Mouse (Mus musculus) testis, adult 2 months (tissue): ENCODE measurements around the gene Vps18. TPM values are rescaled to one million over a fixed set of nuclear protein-coding genes. Genes with fewer than 3 reads are reported as not detected.
A peak's percentile ranks its signal among the peaks of the same experiment; 100 is the strongest.

Experiments
- H3K27ac ChIP-seq: fragments of 200-500 bp; 2 replicates; pipeline ENCODE4 v1.5.1; 2012; ENCODE audit warnings: low read depth, low read length; ENCODE audit not compliant: control insufficient read depth, insufficient read depth
- H3K27me3 ChIP-seq: fragments of 200-500 bp; 2 replicates; pipeline ENCODE4 v1.6.1; 2012; ENCODE audit warnings: mild to moderate bottlenecking, low read length, moderate library complexity; ENCODE audit not compliant: control insufficient read depth, insufficient read depth
- H3K36me3 ChIP-seq: fragments of 200-500 bp; 2 replicates; pipeline ENCODE4 v1.6.1; 2012; ENCODE audit warnings: mild to moderate bottlenecking, low read length; ENCODE audit not compliant: control insufficient read depth, insufficient read depth
- H3K4me1 ChIP-seq: fragments of 200-500 bp; 2 replicates; pipeline ENCODE4 v1.6.1; 2012; ENCODE audit warnings: low read length; ENCODE audit not compliant: control insufficient read depth, insufficient read depth
- H3K4me3 ChIP-seq: fragments of 200-500 bp; 2 replicates; pipeline ENCODE4 v1.5.1; 2012; ENCODE audit warnings: low read depth, mild to moderate bottlenecking, low read length, moderate library complexity, mixed read lengths; ENCODE audit not compliant: control insufficient read depth
- CTCF ChIP-seq: fragments of 200-500 bp; IDR thresholded peaks from 2 replicates; pipeline ENCODE4 v1.5.1; 2012; ENCODE audit warnings: low read depth, mild to moderate bottlenecking, inconsistent platforms, low read length, moderate library complexity; ENCODE audit not compliant: control insufficient read depth, insufficient read depth, insufficient replicate concordance
- POLR2A ChIP-seq: fragments of 200-500 bp; IDR thresholded peaks from 2 replicates; pipeline ENCODE4 v1.6.1; 2012; ENCODE audit warnings: low read depth, mild to moderate bottlenecking, inconsistent platforms, low read length, moderate library complexity; ENCODE audit not compliant: control insufficient read depth
- polyA plus RNA-seq: library from polyadenylated mRNA; depleted of rRNA; stranded (reverse); fragments of >200 nt; gene quantifications from 2 replicates; pipeline ENCODE4 v1.2.3, GENCODE M21; 2012; rRNA removed

The Vps18 gene
- polyA plus RNA-seq, 1 experiment, result 10.0 TPM

DNA sequence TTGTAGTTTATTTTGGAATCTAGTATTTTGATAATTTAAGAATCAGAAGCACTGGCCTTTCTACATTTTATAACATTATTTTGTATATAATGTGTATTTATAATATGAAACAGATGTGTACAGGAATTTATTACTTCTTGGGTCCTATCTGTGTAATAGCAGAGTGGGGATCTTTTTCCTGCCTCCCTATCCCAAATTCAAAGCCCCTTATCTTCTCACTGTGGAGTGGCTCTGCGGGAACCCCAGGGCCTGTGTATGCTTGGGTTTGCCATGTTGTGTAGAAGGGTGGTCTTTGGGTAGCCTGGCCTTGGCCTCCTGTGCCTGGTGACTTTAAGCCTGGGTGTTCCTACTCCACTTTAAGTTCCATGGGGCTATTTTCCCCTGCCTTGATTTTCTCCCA is 47.0 kb downstream of the Vps18 start:
- Histone ChIP-seq H3K27ac (no peak overlapping the region), H3K4me3 (no peak overlapping the region), H3K36me3 (no peaks in the 10 kb centered on the region), H3K27me3 (no peaks in the 10 kb centered on the region), H3K4me1 (peaks cover 7% of the 10 kb centered on the region; the same call in 1 of the 2 replicates)
- TF ChIP-seq CTCF, result no peak
- TF ChIP-seq POLR2A, result no peak

DNA sequence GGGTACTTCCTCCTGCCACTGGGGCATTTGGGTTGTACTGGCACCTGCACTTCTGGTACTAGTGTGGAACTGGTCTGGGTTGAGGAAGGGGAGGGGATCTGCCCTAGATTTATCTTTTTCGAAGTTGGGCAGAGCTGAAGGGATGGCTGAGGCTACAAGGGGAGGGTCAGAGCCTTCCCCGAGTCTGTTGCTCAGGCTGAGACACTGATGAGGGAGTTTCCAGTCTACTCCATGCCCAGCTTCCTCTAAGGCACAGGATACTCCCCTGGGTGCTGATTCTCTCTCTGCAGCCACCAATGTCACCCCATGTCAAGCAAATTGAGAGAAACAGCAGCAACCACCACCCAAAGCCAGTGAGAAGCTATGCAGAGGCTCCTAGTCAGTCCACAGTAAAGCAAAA is 47.5 kb downstream of the Vps18 start:
- TF ChIP-seq CTCF, result no peak
- no peak for TF ChIP-seq POLR2A
- Histone ChIP-seq H3K4me3 (no peak overlapping the region), H3K27me3 (no peaks in the 10 kb centered on the region), H3K36me3 (no peaks in the 10 kb centered on the region), H3K27ac (no peak overlapping the region), H3K4me1 (peaks cover 7% of the 10 kb centered on the region; the same call in 1 of the 2 replicates)

DNA sequence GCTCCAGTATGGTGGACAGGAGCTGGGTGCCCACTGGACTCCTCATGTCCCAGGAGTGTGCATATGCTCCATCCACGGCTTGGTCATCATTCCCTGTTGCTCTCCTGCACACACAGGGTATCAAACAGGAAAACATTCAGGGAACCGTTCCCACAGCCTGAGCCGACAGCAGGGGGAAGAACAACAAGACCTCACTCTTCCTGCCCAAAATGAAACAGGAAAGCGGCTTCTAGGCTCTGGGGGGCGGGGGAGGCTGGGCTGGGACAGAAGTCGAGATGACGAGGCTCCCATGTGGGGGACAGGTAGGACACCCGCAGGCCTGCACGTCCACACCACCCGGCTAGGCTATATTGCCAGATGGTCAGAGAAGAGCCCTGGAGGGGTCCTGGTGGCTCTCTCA is 47.9 kb downstream of the Vps18 start:
- TF ChIP-seq CTCF, result no peak
- TF ChIP-seq POLR2A, result no peak
- no peak overlapping the region for H3K4me3 ChIP-seq
- no peaks in the 10 kb centered on the region for H3K36me3 ChIP-seq
- H3K4me1 ChIP-seq, result peaks cover 7% of the 10 kb centered on the region; the same call in 1 of the 2 replicates
- no peak overlapping the region for H3K27ac ChIP-seq
- no peaks in the 10 kb centered on the region for H3K27me3 ChIP-seq

DNA sequence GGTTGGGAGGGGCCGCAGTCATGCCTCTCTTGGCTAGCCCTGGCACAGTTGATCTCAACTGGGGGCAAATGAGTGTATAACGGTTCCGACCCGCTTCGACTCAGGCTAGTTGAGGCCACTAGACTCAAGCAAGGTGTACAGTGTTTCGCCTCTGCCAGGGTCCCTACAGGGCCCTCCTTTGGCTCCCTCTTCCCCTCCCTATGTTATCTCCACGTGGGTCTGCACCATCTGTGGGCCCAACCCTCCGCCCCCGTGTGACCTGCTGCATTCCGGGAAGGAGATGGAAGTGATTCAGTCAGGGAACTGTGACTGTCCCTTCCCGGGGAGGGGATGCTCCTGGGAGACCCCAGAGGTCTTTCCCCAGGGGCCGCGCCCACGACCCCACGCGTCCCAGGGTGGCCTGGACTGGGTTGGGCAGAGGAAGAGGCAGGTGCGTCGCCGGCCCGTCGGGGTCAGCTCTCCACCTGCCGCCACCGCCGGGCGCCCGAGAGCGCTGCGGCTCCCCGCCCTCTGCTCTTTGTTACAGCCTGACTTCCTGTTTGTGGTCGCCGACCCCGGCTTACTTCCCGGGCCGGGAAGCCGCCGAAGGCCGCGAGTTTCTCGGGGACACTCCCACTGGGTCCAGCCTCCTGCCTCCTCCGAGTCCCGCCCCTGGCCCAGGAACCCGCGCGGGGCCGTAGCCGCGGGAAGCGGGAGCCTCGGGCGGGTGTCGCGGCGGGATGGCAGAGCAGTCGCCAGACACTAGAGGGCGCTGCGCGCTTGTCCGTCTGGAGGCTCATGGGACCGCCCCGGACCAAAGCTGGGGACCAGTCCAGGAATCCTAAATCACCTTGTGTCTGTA is 49.1 kb downstream of the Vps18 start:
- no peak overlapping the region for H3K27ac ChIP-seq
- TF ChIP-seq POLR2A, result 0 out of 2 replicates have a peak, but pooled peaks have one; percentile 31
- TF ChIP-seq CTCF, result peak; percentile 91
- peak overlapping the region; percentile 81 for H3K4me3 ChIP-seq
- no peaks in the 10 kb centered on the region for H3K36me3 ChIP-seq
- H3K4me1 ChIP-seq, result peaks cover 5% of the 10 kb centered on the region; the same call in 1 of the 2 replicates
- no peaks in the 10 kb centered on the region for H3K27me3 ChIP-seq

DNA sequence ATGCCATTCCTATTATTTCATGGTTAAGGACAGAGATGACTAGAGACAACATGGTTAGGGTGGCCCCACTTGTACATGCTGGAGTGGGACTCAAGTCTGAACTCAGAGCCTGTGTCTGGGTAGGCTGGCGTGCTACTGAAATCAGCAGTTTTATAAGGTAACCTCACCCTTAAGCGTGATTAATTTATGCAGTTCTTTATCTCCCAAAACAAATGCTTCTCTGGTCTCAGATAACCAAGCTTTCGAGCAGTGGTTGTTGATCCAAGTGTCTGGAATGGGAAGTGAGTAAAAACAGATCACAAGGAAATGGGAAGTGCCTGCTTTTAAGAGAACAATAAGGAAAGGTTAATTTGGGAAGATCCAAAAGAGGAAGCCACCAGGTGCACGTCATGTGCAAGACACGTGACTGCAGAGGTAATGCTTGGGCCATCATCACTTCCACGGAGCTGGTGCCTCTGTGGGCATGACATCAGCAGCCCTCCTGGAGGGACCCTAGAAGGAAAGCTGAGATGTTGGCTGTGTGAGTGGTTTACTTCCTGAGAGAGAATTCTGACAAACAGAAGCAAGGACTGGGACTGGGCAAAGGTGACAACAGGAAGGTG is 56.1 kb downstream of the Vps18 start:
- Histone ChIP-seq H3K4me3 (no peak overlapping the region), H3K36me3 (no peaks in the 10 kb centered on the region), H3K27ac (no peak overlapping the region), H3K4me1 (no peaks in the 10 kb centered on the region), H3K27me3 (no peaks in the 10 kb centered on the region)
- no peak for TF ChIP-seq POLR2A
- no peak for TF ChIP-seq CTCF

Other genes starting within 250 kb of the Vps18 start
- gene Knl1, start 241.6 kb upstream of the Vps18 start, polyA plus RNA-seq, result 1.8 and 2.2 TPM in 2 replicates
- 12.2 and 15.1 TPM in 2 replicates for gene Rad51, start 175.9 kb upstream of the Vps18 start, polyA plus RNA-seq
- 9.2 and 10.7 TPM in 2 replicates for gene Rmdn3, start 131.7 kb upstream of the Vps18 start, polyA plus RNA-seq
- gene Gchfr, start 121.0 kb upstream of the Vps18 start, polyA plus RNA-seq, result 6.4 and 11.9 TPM in 2 replicates
- 4.7 and 4.8 TPM in 2 replicates for gene Gm14137, start 114.2 kb upstream of the Vps18 start, polyA plus RNA-seq
- gene Zfyve19, start 80.1 kb upstream of the Vps18 start, polyA plus RNA-seq, result 34.5 and 38.7 TPM in 2 replicates
- 3.7 and 3.8 TPM in 2 replicates for gene Dnajc17, start 79.9 kb upstream of the Vps18 start, polyA plus RNA-seq
- gene Ppp1r14d, start 58.8 kb upstream of the Vps18 start, polyA plus RNA-seq, result 0.34 and 0.52 TPM in 2 replicates
- gene Spint1, start 51.4 kb upstream of the Vps18 start, polyA plus RNA-seq, result 3.6 and 4.7 TPM in 2 replicates
- gene Rhov, start 17.5 kb upstream of the Vps18 start, polyA plus RNA-seq, result 11.8 and 11.9 TPM in 2 replicates
- gene Dll4, start 37.0 kb downstream of the Vps18 start, polyA plus RNA-seq, result 0.54 and 0.59 TPM in 2 replicates
- 3.5 and 3.6 TPM in 2 replicates for gene Chac1, start 62.5 kb downstream of the Vps18 start, polyA plus RNA-seq
- gene Ino80, start 188.9 kb downstream of the Vps18 start, polyA plus RNA-seq, result 6.1 and 6.7 TPM in 2 replicates